ENCODE assay signal across 8 mouse cellular contexts in the genomic region with DNA sequence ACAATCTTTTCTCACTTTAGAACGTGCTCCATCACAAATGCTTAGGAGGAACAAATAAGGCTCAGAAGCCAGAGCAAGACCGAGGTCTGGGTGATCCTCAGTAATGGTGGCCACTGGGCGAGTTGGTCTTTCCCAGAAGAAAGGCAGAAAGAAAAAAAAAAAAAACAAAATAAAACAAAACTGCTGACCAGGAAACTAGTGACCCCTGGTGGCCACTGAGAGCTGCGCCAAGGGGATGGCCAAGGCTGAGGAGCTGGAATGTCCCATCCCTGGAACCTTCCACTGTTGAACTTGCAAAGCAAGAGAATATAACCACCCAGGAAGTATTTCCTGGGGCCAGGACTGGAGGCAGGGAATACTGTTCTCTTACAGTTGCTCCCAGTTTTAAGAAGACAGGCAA. TPM values are rescaled to one million over a fixed set of nuclear protein-coding genes. Genes with fewer than 3 reads are reported as not detected.
DNase-seq lines count a peak whose midpoint lies in the region; ATAC-seq and TF ChIP-seq lines count a peak whose summit lies in the region.
"Had no signal": no experiment of that assay in that cellular context is flagged by ENCODE, and none has a peak within 500 bp of the region (broad histone marks: within the 10 kb centered on the region; RNA-seq: fewer than 3 reads in every experiment).

No protein-coding gene starts in this region.

- H3K4me2 ChIP-seq in kidney, postnatal 0 days (ENCODE audit: low read length), result no peak overlapping the region
- H3K4me2 ChIP-seq in midbrain, postnatal 0 days (ENCODE audit: low read depth, low read length, poor library complexity, severe bottlenecking), result no peak overlapping the region
- H3K4me2 ChIP-seq: stomach, embryonic 15.5 days had no signal

- H3K36me3 ChIP-seq in kidney, postnatal 0 days (ENCODE audit: insufficient read depth, low read length), result peaks cover 22% of the 10 kb centered on the region
- H3K36me3 ChIP-seq in midbrain, postnatal 0 days (ENCODE audit: insufficient read depth, low read length), result peaks cover 29% of the 10 kb centered on the region

- no peak overlapping the region for H3K9ac ChIP-seq in kidney, postnatal 0 days (ENCODE audit: low read depth, low read length)
- H3K9ac ChIP-seq in midbrain, postnatal 0 days (replicated peaks; ENCODE audit: low read length, poor library complexity, severe bottlenecking), result no peak overlapping the region
- H3K9ac ChIP-seq: stomach, embryonic 15.5 days had no signal

- no peak overlapping the region for H3K4me3 ChIP-seq in kidney, postnatal 0 days (replicated peaks; ENCODE audit: low read depth, low read length)
- H3K4me3 ChIP-seq in midbrain, postnatal 0 days (ENCODE audit: low read depth, low read length), result no peak overlapping the region
- H3K4me3 ChIP-seq: stomach, embryonic 15.5 days had no signal

- H3K27ac ChIP-seq in kidney, postnatal 0 days, result no peak overlapping the region
- H3K27ac ChIP-seq in midbrain, postnatal 0 days (ENCODE audit: low read depth, low read length), result no peak overlapping the region
- H3K27ac ChIP-seq: stomach, embryonic 15.5 days had no signal

- no peaks in the 10 kb centered on the region for H3K9me3 ChIP-seq in kidney, postnatal 0 days (replicated peaks; ENCODE audit: low read length)
- H3K9me3 ChIP-seq in midbrain, postnatal 0 days (ENCODE audit: low read length), result no peaks in the 10 kb centered on the region
- H3K9me3 ChIP-seq: stomach, embryonic 15.5 days had no signal

- no peaks in the 10 kb centered on the region for H3K27me3 ChIP-seq in kidney, postnatal 0 days (ENCODE audit: insufficient read depth, low read length)
- no peaks in the 10 kb centered on the region for H3K27me3 ChIP-seq in midbrain, postnatal 0 days (ENCODE audit: insufficient read depth, low read length)
- H3K27me3 ChIP-seq: stomach, embryonic 15.5 days had no signal

- H3K4me1 ChIP-seq in kidney, postnatal 0 days (replicated peaks; ENCODE audit: insufficient read depth, low read length), result no peaks in the 10 kb centered on the region
- no peaks in the 10 kb centered on the region for H3K4me1 ChIP-seq in midbrain, postnatal 0 days (ENCODE audit: insufficient read depth, low read length)
- H3K4me1 ChIP-seq: stomach, embryonic 15.5 days had no signal

- WGBS in kidney, postnatal 0 days, result 31% methylated on average over 4 of the region's 4 CpGs
- 30% methylated on average over 4 of the region's 4 CpGs for WGBS in midbrain, postnatal 0 days

- DNase-seq in layer of hippocampus, postnatal 10 days (ENCODE audit: low spot score in 2 of 2), result peak; percentile 58 to 70
- no peak for DNase-seq in layer of hippocampus, adult 11-12 months (ENCODE audit: low spot score)
- peak; percentile 34 for DNase-seq in CD4-positive helper T cell, adult 2 months (ENCODE audit: low read depth, low spot score)
- DNase-seq in MN1 (ENCODE audit: low spot score), result peak; percentile 64
- peak; percentile 71 for DNase-seq in embryo, embryonic 10.5 days (ENCODE audit: low spot score)
- peak; percentile 82 for DNase-seq in kidney, postnatal 0 days (ENCODE audit: low spot score)
- peak; percentile 59 for DNase-seq in midbrain, postnatal 0 days (ENCODE audit: low spot score)

- no peak for ATAC-seq in kidney, postnatal 0 days (replicated peaks; ENCODE audit: low FRiP score, low read depth)
- no peak for ATAC-seq in midbrain, postnatal 0 days (ENCODE audit: low FRiP score)

- peak; percentile 84 for TF ChIP-seq CTCF in kidney, postnatal 0 days (IDR thresholded peaks at IDR 0.05; ENCODE audit: low read depth)
- peak; percentile 84 for TF ChIP-seq CTCF in midbrain, postnatal 0 days (IDR thresholded peaks at IDR 0.05)

RNA-seq across cellular contexts. Expression of a gene that starts 13.6 kb away (rescaled TPM):
- total RNA-seq in layer of hippocampus, postnatal 10 days (2021), result 10 to 100 TPM; 42.3 to 50.3 TPM
- polyA plus RNA-seq in kidney, postnatal 0 days (2015; fragmentation: Nextera tagmentation; extraction: Ambion mirVana), result 16.0 and 17.0 TPM in 2 replicates
- total RNA-seq in midbrain, postnatal 0 days (2014; rRNA removed), result 17.0 and 31.5 TPM in 2 replicates
- 22.4 and 22.6 TPM in 2 replicates for polyA plus RNA-seq in midbrain, postnatal 0 days (2015; fragmentation: Nextera tagmentation; extraction: Ambion mirVana)

RNA-seq across cellular contexts. Expression of a gene that starts 28.4 kb away (rescaled TPM):
- total RNA-seq in layer of hippocampus, postnatal 10 days (2021), result 10 to 100 TPM; 13.3 to 15.7 TPM
- 74.1 and 74.6 TPM in 2 replicates for polyA plus RNA-seq in kidney, postnatal 0 days (2015; fragmentation: Nextera tagmentation; extraction: Ambion mirVana)
- 21.5 and 47.7 TPM in 2 replicates for total RNA-seq in midbrain, postnatal 0 days (2014; rRNA removed)
- 11.0 and 12.1 TPM in 2 replicates for polyA plus RNA-seq in midbrain, postnatal 0 days (2015; fragmentation: Nextera tagmentation; extraction: Ambion mirVana)

RNA-seq across cellular contexts. Expression of a gene that starts 59.4 kb away (rescaled TPM):
- total RNA-seq in layer of hippocampus, postnatal 10 days (2021), result 10 to 100 TPM; 19.1 to 24.0 TPM
- 65.8 and 70.4 TPM in 2 replicates for polyA plus RNA-seq in kidney, postnatal 0 days (2015; fragmentation: Nextera tagmentation; extraction: Ambion mirVana)
- 12.3 and 30.0 TPM in 2 replicates for total RNA-seq in midbrain, postnatal 0 days (2014; rRNA removed)
- polyA plus RNA-seq in midbrain, postnatal 0 days (2015; fragmentation: Nextera tagmentation; extraction: Ambion mirVana), result 6.9 and 8.9 TPM in 2 replicates
